Mouse (Mus musculus) left cerebral cortex, adult 18-20 months (tissue): ENCODE results near the gene Atoh7. TPM values are rescaled to one million over a fixed set of nuclear protein-coding genes. Genes with fewer than 3 reads are reported as not detected.
"Not testable (repeated sequence)": the region's sequence is repeated elsewhere in the genome, so short reads cannot be mapped to it uniquely, and the experiment has no call there.

ENCODE experiments used
- DNase-seq, 2 experiments: peaks; one replicate each; pipeline ENCODE4 v3.0.0; 2021 to 2022; ENCODE audit warnings: low spot score in 2 of 2, mixed read lengths in 1 of 2
- long read RNA-seq, 2 experiments: library from polyadenylated mRNA; stranded (forward); transcript quantifications; one replicate each; pipeline ENCODE4 v2.0.0; 2021
- total RNA-seq, 2 experiments: library from RNA; stranded (reverse); gene quantifications; 2 replicates each; pipeline ENCODE4 v1.2.3; 2021

The Atoh7 gene
- 1 to 10 TPM; 2.2 to 3.8 TPM for total RNA-seq
- long read RNA-seq, experiment 1, transcript Atoh7-201 (1 exons, 1,629 nt) = major isoform, 5 of 6 reads
- long read RNA-seq, experiment 1, partial matches to known transcripts = 0 of 6 reads
- long read RNA-seq, experiment 1, other reads (novel, unspliced or antisense) = 0 of 6 reads
- long read RNA-seq, experiment 2, partial matches to known transcripts = 0 of 3 reads
- long read RNA-seq, experiment 2, other reads (novel, unspliced or antisense) = 0 of 3 reads

- peak; percentile 51 to 60 for DNase-seq
Observed at GRCm38 (mm10) chr10:63099521-63099920, at the start of gene Atoh7. TSS of gene Atoh7 (plus strand) at chr10:63099651.

- DNase-seq = no peak
Observed at GRCm38 (mm10) chr10:63051267-63051666, 48.2 kb upstream of the Atoh7 start.

DNA sequence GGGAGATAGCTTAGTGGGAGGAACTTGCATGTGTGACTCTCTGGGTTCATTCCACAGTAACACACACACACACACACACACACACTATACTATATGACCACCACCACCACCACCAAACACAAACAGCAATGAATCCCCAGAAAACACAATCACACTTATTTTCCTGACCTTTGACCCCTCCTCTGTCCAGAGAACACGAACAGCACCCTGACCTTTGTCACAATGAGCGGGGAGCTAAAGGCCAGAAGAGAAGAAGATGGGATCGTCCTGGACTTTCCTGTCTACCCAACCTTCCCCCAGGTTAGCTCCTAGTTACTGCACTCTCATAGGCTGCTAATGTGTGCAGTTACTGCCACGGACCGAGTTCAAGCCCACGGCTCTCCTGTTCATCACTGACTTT is 47.4 kb upstream of the Atoh7 start:
- no peak for DNase-seq

DNA sequence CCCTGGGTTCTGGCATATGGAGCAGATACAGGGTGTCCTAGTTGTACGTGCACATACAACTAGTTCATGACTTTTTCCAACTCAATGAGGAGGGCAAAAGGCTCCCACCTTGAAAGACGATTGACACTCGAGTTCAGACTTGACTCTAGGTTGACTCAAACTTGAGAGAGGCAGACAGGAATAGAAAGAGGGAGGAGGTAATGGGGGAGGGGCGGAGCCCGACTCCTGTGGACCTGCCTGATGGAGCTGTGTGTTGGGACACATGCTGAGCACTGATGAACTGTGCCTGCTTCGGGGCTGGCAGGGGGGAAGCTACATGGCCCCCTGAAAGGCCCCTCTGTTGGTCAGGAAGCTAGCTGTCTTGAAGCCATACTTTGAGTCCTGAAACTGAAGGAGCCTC is 46.4 kb upstream of the Atoh7 start:
- no peak for DNase-seq

DNA sequence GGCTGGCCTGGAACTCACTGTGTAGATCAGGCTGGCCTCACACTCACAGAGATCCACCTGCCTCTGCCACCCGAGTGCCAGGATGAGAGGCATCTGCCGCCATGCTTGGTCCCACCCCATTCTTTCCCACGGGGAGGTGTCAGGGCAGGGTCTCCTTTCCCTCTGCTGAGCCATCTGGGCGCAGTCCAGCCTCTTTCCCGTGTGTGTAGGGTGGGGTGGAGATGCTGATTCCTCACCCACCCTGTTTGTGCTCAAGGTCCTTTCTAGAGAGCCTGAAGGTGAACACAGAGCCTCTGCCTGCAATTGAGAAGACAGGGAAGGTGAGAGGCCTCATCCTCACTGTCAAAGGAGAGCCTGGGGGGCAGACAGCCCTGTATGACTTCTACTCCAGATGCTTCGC is 45.4 kb upstream of the Atoh7 start:
- DNase-seq = not testable (repeated sequence)

- DNase-seq = no peak
Observed at GRCm38 (mm10) chr10:63054586-63054985, 44.9 kb upstream of the Atoh7 start.

DNA sequence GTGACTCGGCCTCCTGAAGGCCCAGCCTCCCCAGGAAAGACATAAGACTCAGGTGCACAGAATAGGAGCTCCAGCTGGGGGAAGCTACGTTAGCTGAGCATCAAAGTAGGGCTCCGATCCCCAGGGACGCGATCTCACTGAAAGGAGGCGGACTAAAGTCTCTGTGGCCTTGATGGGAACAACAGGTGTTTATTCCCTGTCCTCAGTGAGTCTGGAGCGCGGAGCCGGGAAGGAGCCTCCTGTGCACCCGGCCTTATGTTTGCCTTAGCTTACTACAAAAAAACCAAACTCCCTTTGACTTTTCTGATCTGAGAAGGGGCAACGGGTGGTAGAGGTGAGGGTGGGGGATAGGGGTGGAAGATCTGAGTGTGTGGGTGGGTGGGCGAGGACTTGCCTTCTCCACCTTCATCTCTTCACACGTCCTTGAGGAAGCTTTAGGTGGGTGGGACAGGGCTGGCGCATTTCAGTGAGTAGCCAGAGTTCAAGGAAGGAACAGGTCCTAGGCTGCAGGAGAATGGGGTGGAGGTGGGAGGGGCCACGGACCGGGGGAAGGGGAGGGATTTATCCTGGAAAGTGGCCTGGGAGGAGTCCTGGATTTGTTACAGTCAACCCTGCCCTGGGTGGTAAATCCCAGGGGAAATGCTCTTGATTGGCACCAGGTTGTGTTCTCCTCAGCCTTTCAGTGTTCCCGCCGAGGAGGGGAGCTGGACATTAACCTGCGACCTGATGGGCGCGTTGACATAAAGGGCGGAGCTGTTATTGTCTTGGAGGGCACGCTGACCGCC is 42.3 kb upstream of the Atoh7 start:
- no peak for DNase-seq

- DNase-seq = no peak
Observed at GRCm38 (mm10) chr10:63059862-63060261, 39.6 kb upstream of the Atoh7 start, which contains the start of gene Pbld1. TSS of gene Pbld1 (plus strand) at chr10:63060162.

GRCm38 (mm10) chr10:63060406-63060805 is 39.0 kb upstream of the Atoh7 start:
- DNase-seq = no peak

GRCm38 (mm10) chr10:63061266-63061665 is 38.2 kb upstream of the Atoh7 start:
- no peak for DNase-seq

DNA sequence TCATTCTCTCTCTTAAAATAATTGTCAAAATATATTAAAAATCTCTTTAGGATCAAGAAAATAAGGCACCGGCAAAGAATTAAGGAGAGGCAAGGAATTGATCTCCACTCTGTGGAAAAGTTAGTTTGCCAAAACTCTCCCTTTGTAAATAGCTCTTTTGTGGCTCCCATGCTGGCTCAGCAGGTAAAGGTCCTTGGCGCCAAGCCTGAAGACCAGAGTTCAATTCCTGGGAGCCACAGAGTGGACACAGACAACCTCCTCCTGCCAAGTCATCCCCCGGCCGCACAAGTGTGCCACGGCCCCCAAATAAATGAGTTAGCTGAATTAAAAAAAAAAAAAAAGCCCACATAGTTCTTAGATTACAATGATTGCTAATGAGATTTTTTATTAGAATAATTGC is 36.8 kb upstream of the Atoh7 start:
- no peak for DNase-seq

DNA sequence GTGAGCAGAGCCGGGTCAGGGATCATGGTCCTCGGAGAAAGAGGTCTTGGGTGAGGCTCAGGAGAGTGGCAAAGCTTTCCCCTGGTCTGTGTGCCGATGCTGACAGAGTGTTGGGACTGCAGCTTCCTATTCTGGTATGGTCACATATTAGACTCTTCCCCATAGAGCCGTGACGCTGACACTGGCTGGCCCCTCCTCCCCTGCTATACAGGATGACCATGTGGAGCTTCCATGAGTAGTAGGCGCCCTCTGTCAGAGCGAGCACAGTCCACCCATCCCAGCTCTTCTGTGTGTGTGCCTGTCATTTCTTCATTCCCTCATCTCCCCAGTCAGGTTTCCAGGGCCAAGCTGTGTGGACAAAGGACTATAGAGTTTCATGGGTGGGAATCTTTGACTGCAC is 36.1 kb upstream of the Atoh7 start:
- no peak for DNase-seq

- no peak for DNase-seq
Observed at GRCm38 (mm10) chr10:63064516-63064915, 34.9 kb upstream of the Atoh7 start.

DNA sequence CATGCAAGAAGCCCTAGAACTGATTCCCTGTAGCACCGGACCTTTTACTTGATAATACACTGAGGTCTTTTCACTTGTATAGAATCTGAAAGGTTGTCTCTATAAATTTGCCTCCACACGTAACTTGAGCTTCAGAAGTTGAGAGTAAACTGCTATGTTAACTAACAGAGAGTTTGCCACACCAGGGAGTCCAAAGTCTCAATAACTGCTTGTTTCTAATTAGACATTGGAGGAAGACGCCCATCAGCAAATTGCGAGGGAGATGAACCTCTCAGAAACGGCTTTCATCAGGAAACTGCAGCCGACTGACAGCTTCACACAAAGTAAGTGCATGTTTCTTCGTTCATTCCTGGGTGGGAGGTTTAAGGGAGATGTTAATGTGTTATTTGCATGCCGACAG is 33.9 kb upstream of the Atoh7 start:
- no peak for DNase-seq

- DNase-seq = peak; percentile 82 to 85
Observed at GRCm38 (mm10) chr10:63065988-63066387, 33.5 kb upstream of the Atoh7 start.

GRCm38 (mm10) chr10:63086304-63086703 is 13.1 kb upstream of the Atoh7 start:
- no peak for DNase-seq

- DNase-seq = no peak
Observed at GRCm38 (mm10) chr10:63089103-63089757, 10.2 kb upstream of the Atoh7 start.

DNA sequence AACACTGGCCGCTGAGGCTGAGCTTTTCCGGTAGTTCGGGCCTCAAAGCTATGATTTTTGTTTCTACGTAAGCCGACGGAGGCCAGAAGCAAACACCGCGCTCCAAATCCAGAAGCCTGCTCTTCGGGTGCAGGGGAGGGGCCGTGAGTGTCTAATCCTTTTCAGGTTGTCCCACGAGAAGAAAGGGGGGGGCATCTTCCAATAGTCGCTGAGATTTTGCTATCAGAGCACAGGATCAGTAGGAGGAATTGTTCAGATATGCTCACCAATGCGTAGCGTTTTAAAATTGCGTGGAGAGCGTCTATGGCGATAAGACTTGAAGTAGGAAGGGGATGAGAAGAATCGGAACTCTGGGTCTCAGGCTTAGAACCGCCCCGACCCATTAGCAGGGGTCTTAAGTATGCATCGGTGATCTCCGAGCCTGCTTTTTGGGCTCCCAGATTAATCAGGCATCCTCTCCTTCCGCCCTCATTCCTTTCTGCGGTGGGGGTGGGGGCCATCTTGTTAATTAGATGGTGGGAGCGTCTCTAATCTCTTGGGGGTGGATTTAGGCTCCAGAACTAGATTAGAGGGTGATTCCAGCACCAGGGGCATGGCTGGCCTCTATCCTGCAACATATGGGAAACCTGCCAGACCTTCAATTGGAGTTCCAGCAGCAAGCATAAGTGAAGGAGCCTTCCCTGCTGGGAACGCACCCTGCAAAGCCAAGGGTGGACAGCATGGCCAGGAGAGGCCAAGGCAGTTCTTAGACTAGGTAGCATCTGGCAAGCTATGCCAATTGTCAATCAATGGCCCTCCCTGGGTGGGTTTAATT is 9.5 kb upstream of the Atoh7 start:
- DNase-seq = peak; percentile 18 to 20

GRCm38 (mm10) chr10:63091915-63092314 is 7.5 kb upstream of the Atoh7 start:
- no peak for DNase-seq

DNA sequence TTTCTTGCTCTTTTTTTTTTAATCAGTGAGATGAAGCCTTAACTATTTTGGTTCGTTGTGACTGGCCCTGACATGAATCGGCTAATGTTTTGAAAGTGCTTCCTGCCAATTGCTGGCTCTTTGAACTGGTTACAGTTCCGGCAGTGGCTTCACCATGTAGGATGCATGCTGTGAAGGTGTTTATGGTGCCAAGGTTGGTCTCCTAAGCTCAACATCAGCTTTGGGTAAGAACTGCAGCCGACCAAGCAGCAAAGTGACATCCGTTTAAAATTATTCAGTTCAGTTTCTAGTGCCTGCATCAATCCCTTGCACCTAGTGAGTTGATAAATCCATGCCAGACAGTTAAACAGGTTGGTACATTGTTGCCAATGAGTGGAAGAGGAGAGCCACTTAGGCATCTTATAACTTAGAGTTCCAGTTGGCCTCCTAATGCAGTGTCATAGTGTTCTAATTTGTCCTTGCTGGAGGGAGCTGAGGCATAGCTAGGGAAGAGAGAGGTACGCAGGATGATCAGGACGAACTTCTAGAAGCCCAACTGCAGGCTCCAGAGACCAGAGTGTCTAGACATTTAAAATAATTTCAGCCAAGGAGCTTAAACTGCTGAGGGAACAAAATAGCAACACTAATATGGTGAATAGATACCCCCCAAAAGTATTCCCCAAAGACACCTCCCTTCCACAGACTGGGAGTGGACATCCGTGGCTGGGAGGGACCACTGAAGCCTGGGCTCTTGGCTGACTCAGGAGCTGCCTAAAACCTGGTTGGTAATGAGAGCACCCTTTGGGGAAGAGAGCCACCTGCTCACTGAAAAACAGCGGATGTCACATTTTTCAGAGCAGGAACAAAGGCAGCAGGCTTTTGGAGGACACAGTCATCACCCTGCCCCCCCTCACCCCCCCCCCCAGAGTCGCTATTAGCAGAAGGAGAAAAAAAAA is 6.6 kb upstream of the Atoh7 start:
- DNase-seq = no peak
